8 mouse cellular contexts compared by ENCODE assay signal in genomic region chr16:94571111-94571993, GRCm38 (mm10). TPM values are rescaled to one million over a fixed set of nuclear protein-coding genes. Genes with fewer than 3 reads are reported as not detected.
DNase-seq lines count a peak whose midpoint lies in the region; ATAC-seq and TF ChIP-seq lines count a peak whose summit lies in the region.

No protein-coding gene starts in this region.

- no peaks in the 10 kb centered on the region for H3K9me3 ChIP-seq in hindbrain, embryonic 12.5 days (replicated peaks)
- no peaks in the 10 kb centered on the region for H3K9me3 ChIP-seq in midbrain, embryonic 12.5 days

- TF ChIP-seq CTCF in layer of hippocampus, adult 2 months (conservative IDR thresholded peaks at IDR 0.05) = no peak
- no peak for TF ChIP-seq CTCF in brain, embryonic 14.5 days (IDR thresholded peaks at IDR 0.05; ENCODE audit: borderline replicate concordance, extremely low read depth, insufficient read depth, insufficient read length)

- DNase-seq in layer of hippocampus, adult 2 months (ENCODE audit: low spot score in 2 of 2) = no peak
- no peak for DNase-seq in layer of hippocampus, adult 11-12 months (ENCODE audit: low spot score)
- peak; percentile 15 for DNase-seq in brain, embryonic 14.5 days (ENCODE audit: low read depth)
- no peak for DNase-seq in frontal cortex, postnatal 10 days (ENCODE audit: low spot score in 2 of 2)
- no peak for DNase-seq in adrenal gland, postnatal 4 days (ENCODE audit: low spot score in 2 of 2)

- H3K4me1 ChIP-seq in hindbrain, embryonic 12.5 days = peaks cover 40% of the 10 kb centered on the region
- H3K4me1 ChIP-seq in midbrain, embryonic 12.5 days = peaks cover 39% of the 10 kb centered on the region

- peak overlapping the region; percentile 75 for H3K4me2 ChIP-seq in hindbrain, embryonic 12.5 days (replicated peaks)
- H3K4me2 ChIP-seq in midbrain, embryonic 12.5 days (replicated peaks) = peak overlapping the region; percentile 79

- H3K4me3 ChIP-seq in layer of hippocampus, adult 2 months = peak overlapping the region; percentile 69
- H3K4me3 ChIP-seq in hindbrain, embryonic 12.5 days = peak overlapping the region; percentile 98
- peak overlapping the region; percentile 99 for H3K4me3 ChIP-seq in midbrain, embryonic 12.5 days

- peak overlapping the region; percentile 100 for H3K27ac ChIP-seq in layer of hippocampus, adult 2 months
- peak overlapping the region; percentile 100 for H3K27ac ChIP-seq in hindbrain, embryonic 12.5 days
- peak overlapping the region; percentile 100 for H3K27ac ChIP-seq in midbrain, embryonic 12.5 days (replicated peaks)

- TF ChIP-seq POLR2A in brain, embryonic 14.5 days (IDR thresholded peaks at IDR 0.05; ENCODE audit: borderline replicate concordance, extremely low read depth, insufficient read depth, insufficient read length, poor library complexity, severe bottlenecking) = no peak

- no peaks in the 10 kb centered on the region for H3K27me3 ChIP-seq in hindbrain, embryonic 12.5 days
- 0 out of 2 replicates have a peak, but pooled peaks cover 6% of the 10 kb centered on the region for H3K27me3 ChIP-seq in midbrain, embryonic 12.5 days

- H3K36me3 ChIP-seq in hindbrain, embryonic 12.5 days = no peaks in the 10 kb centered on the region
- H3K36me3 ChIP-seq in midbrain, embryonic 12.5 days = no peaks in the 10 kb centered on the region

- 31% methylated on average over 10 of the region's 10 CpGs for WGBS in hindbrain, embryonic 12.5 days
- 30% methylated on average over 10 of the region's 10 CpGs for WGBS in midbrain, embryonic 12.5 days

- ATAC-seq in hindbrain, embryonic 12.5 days (ENCODE audit: low FRiP score) = no peak
- ATAC-seq in midbrain, embryonic 12.5 days (ENCODE audit: low FRiP score, low read depth) = no peak
- no peak for ATAC-seq in granulocyte monocyte progenitor cell, adult 5-6 weeks (replicated peaks; ENCODE audit: poor library complexity, severe bottlenecking)

- H3K9ac ChIP-seq in hindbrain, embryonic 12.5 days = peak overlapping the region; percentile 100
- H3K9ac ChIP-seq in midbrain, embryonic 12.5 days (replicated peaks) = peak overlapping the region; percentile 100

RNA-seq across cellular contexts. Expression of gene Dyrk1a, which starts 1.5 kb away (rescaled TPM):
- 10 to 100 TPM; 95.0 to 98.9 TPM for total RNA-seq in layer of hippocampus, adult 2 months (2021)
- polyA plus RNA-seq in brain, embryonic 14.5 days (2012; rRNA removed) = 51.7 and 57.3 TPM in 2 replicates
- polyA plus RNA-seq in hindbrain, embryonic 12.5 days (2016; fragmentation: Nextera tagmentation; extraction: Ambion mirVana) = 9.3 and 9.9 TPM in 2 replicates
- polyA plus RNA-seq in midbrain, embryonic 12.5 days (2016; fragmentation: Nextera tagmentation; extraction: Ambion mirVana) = 9.5 and 10.0 TPM in 2 replicates
- total RNA-seq in adrenal gland, postnatal 4 days (2021) = 10 to 100 TPM; 86.3 to 92.5 TPM
- total RNA-seq in granulocyte monocyte progenitor cell, adult 5-6 weeks (2014; fragmentation: Nextera tagmentation) = 35.6 and 60.1 TPM in 2 replicates
- total RNA-seq in granulocyte monocyte progenitor cell, adult 5-6 weeks (2017) = 61.1 and 64.9 TPM in 2 replicates

RNA-seq across cellular contexts. Expression of gene Vps26c, which starts 44.7 kb away (rescaled TPM):
- total RNA-seq in layer of hippocampus, adult 2 months (2021) = 10 to 100 TPM; 30.7 to 35.2 TPM
- 72.5 and 83.3 TPM in 2 replicates for polyA plus RNA-seq in brain, embryonic 14.5 days (2012; rRNA removed)
- polyA plus RNA-seq in hindbrain, embryonic 12.5 days (2016; fragmentation: Nextera tagmentation; extraction: Ambion mirVana) = 67.0 and 70.3 TPM in 2 replicates
- polyA plus RNA-seq in midbrain, embryonic 12.5 days (2016; fragmentation: Nextera tagmentation; extraction: Ambion mirVana) = 59.4 and 60.6 TPM in 2 replicates
- total RNA-seq in adrenal gland, postnatal 4 days (2021) = 10 to 100 TPM; 54.8 to 62.6 TPM
- total RNA-seq in granulocyte monocyte progenitor cell, adult 5-6 weeks (2014; fragmentation: Nextera tagmentation) = 19.9 and 25.3 TPM in 2 replicates
- 27.4 and 32.7 TPM in 2 replicates for total RNA-seq in granulocyte monocyte progenitor cell, adult 5-6 weeks (2017)
